Mouse (Mus musculus) forelimb bud, embryonic 11.5 days (tissue): ENCODE data around the gene Itpr2.
A peak's percentile ranks its signal among the peaks of the same experiment; 100 is the strongest.

Experiments used
- DNase-seq: peaks from one replicate; pipeline ENCODE4 v3.0.0-alpha.2; 2012; ENCODE audit warnings: low read depth, low spot score

The Itpr2 gene

DNA sequence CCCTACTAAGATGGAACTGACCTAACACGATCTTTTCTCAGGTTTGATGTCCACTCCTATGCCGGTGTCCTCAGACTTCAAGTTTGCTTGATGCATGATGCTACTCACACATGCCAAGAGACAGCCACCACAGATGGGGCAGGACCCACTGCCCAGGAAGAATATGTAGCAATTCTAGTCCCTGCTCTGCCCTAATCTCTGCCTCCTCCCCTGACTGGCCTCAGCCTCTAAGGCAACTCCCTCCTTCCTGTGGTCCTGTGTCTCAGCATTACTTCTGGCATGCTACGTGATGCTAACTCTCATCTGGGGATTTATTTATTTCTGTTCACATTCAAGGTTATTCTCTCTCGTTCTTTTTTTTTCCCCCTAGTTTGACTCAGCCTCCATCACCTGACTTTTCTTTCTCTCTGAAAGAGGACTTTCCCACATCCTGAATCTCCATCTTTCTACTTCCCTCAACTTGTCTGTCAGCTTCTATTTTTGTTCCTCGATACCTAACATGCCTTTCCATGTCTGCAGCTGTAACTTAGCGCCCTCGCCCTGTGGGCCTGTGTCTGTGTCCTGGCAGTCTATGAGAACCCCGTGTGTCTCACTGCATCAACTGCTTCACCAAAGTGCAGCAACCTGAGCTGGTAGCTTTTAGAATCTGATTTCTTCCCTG is 279.5 kb downstream of the Itpr2 start:
- no peak for DNase-seq

DNA sequence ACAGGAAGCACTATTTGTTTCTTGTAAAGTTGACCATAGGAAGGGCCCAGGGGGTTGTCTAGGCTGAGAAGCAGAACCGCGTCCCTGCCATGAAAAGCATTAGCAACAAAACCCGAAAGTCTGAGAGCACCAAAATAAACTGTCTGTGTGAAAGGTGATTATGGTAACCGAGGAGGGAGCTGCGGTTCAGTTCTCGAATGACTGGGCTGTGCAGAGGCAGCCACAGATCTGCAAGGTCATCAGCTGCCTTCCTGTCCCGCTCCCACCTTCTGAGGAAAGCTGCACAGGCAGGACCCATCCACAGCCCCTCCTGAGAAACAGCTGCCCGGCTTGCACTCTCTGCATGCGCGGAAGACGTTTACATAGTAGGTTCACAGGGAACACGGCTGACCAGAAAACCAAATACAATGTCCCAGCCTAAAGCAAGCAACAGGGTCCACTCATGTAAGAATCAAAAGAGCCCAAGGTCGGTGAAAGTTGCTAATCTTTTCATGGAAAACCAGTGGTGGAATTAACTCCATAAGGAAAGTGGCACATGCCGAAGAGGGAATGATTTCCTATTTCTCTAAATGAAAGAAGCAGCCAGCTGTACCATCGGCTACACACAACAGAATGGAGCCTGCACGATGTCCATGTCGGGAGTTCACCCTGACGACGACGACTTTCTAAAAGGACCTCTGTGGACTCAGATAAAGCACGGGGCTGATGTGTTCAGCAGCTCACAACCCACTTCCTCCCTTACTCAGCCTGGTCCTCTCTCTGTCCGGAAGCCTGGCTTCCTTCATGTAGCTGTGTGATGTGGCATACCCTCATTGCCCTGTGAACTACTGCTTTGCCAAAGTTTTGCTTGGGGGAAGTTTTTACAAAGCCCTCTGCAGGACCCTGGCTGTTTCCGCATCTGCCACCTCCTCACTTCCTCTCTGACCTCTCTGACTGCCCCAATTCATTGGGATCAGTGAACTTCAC is 280.4 kb downstream of the Itpr2 start:
- no peak for DNase-seq

DNA sequence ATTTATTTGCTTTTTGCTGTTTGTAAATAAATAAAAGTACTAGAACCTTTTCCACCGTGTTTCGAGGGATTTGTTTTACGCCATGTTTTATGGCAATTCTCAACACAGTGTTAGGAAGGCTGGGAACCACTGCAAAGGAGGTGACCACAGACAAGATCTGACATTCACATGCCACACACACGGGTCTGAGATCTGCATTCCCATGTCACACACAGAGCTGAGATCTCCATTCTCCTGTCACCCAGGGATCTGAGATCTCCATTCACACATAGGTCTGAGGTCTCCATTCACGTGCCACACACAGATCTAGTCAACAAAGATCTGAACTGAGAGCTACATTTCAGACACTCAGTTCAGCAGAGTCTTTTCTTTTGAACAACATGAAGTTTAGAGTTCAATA is 282.0 kb downstream of the Itpr2 start:
- no peak for DNase-seq

DNA sequence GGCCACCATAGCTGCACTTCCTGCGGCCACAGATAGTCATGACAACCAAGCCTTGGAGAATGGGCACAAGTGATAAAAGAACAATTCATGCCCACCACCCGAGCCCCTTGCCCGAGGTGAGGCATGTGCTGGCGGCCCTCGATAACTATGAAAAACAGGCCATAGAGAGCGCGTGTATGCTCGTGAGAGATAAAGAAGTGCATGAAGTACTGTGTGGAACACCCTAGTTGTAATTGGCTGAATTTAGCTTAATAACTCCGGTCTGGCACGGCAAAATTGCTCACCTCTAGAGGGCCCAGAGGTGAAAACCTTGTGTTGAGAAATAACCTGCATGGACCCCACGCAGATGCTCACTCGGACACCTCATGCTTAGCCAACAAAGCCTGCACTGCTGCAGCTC is 282.5 kb downstream of the Itpr2 start:
- DNase-seq = no peak

DNA sequence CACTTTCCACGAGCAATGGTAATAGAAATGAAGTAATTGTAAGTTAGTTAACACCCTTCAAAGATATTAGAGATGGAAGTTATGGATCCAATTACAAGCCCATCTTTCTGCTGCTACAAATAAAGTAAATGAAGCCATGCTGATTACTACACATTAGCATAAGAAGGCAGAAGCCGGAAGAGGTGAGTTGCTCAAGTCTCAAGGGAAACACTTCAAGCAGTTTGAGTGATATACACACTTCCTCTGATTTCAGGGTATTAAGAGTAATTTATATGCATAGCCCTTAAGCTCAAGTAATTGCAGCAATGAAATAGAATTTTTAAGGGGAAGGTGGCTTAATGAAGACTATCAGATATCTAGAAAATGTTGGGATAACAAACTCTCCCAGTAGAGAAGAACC is 286.7 kb downstream of the Itpr2 start:
- no peak for DNase-seq

DNA sequence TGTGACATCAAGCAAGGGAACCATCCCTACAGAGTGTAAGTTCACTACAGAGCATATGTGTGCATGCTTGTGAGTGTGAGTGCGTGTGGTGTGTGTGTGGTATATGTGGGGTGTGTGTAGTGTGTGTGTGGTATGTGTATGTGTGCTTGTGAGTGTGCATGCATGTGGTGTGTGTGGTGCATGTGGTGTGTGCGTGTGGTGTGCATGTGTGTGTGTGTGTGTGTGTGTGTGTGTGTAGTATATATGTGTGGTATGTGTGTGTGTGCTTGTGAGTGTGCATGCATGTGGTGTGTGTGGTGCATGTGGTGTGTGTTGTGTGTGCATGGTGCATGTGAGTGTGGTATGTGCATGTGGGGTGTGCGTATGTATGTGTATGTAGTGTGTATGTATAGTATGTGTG is 289.7 kb downstream of the Itpr2 start:
- DNase-seq = no peak

DNA sequence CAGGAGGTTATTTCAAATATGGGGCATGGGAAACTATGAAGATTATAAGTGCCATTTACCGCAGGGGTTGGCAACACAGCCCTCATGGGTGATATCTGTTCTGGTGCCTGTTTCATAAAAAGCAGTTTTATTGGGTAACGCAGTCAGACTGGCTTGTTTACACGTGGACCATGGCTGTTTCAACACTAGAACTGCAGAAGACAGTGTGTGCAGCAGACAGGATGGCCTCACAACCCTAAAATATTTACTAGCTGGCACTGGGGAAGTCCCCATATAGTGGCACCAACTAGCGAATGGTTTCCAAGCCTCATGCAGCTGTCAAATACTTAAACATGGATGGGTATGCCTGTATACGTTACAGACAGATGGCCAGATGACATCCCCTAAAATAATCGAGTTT is 290.8 kb downstream of the Itpr2 start:
- no peak for DNase-seq

DNA sequence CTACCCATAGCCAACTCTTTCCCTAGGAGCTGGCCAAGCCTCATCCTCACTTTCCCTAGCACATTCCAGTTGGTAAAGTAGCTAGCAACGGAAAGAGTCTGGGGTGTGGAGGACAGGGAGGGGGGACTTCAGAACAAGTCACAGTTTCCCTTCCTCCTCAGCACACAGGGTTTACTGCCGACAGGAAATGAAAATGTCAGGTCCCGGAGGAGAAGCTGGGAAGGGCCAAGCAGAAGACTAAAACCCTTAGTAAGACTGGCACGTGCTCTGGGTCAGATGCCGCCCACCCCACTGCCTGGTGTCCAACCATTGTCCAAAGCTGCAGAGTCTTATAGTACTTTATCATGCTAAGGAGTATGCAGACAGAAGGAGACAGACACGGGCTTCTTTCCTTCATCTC is 293.0 kb downstream of the Itpr2 start:
- DNase-seq = no peak

DNA sequence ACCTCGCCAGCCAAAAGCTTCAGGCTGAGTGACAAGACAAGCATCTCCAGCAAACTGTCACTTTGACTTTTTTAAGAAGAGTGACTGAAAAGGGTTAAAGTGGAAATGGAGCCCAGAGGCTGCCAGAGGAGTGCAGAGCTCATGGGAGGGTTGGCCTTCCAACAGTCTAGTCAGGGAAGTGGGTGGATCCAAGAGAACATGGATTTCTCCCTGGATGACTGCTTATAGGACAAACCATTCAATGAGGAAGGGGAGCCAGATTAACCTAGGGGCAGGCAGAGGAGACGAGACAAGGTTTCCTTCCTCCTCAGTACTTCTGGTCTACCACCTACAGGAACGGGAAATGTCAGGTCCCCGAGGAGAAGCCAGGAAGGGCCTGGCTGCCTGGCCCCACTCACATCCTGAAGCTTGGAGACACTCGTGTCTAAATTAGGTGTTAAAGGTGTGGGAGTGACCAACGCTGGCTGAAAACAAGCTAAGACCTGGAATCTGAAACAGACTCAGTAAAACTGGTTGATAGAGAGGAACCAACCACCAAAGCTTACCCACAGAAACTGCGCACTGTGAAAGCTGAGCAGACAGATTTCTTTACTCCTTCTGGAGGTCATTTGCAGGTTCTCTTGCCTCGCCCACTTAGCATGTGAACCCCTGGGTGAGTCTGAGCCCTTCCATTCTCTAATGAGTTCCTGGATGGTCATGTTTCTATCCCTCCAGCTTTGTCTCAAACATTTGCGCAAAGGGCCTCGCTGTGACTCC is 294.6 kb downstream of the Itpr2 start:
- no peak for DNase-seq

DNA sequence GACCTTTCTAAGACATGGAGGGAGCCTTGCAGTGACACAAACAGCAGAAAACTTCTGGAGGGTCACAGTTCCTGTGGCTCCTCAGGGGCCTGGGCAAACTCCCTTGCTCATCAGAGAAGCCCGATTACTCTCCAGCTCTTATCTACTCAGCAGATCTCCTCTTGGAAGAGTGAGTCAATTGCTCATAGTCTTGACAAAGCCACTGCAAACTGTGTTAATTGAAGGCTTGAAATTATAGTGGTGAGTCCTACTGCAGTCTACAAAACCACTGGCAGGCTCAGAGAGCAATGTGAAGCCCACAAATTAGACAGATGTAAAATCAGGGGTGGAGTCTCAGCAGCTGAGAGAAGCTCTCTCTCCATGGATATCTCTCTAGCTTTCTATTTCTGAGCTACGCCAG is 296.9 kb downstream of the Itpr2 start:
- DNase-seq = no peak

DNA sequence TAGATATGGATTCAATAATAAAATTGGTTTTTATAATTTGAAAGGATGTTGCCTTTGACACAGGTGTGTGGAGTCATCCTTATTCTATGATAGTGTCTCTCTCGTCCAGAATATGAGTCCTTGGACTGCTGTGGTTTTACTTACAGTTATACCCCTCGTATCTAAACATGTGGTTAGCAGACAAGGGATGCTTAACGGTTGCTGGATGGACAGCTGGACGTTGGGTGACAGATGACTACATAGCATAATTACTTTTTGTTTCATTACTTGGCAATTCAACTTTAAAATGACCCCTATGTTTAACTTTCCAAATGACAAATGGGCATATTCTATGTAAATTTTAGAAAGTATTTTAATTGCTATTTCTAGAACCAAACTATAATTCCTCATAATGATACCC is 297.6 kb downstream of the Itpr2 start:
- no peak for DNase-seq

DNA sequence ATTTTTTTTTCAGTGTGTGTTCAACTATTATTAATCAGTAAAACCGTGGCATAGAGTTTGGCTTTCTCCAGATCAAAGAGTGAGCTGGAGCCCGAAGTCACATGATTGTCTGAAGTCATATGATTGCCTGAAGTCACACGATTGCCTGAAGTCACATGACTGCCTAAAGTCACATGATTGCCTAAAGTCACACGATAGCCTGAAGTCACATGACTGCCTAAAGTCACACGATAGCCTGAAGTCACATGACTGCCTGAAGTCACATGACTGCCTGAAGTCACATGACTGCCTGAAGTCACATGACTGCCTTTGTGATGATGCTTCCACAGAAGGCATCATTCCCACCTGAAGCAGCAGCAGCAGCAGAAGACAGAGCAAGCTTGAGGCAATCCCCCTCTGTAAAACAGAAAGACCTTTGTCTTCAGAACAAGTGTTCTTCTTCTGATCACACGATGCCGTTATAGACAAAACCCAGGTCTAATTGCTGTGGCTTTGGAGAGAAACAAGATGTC is 304.1 kb downstream of the Itpr2 start:
- no peak for DNase-seq

DNA sequence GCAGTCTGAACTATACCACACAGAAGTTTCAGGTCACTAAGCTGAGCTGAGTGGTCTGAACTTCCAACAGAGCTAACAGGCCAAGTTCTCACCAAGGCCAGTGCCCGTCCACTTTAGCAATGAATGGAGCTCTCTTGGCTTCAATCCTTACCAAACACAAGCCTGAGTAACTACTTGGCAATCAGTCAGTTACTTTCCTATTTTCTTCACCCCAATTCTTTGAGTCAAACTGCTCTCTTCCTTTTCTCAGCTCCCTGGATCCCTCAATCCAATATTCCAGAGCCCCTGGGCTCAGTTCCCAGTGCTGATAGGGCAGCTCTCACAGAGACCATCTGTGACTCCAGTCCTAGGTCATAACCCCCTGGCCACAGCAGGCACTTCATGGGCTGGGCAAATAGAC is 305.3 kb downstream of the Itpr2 start:
- no peak for DNase-seq

DNA sequence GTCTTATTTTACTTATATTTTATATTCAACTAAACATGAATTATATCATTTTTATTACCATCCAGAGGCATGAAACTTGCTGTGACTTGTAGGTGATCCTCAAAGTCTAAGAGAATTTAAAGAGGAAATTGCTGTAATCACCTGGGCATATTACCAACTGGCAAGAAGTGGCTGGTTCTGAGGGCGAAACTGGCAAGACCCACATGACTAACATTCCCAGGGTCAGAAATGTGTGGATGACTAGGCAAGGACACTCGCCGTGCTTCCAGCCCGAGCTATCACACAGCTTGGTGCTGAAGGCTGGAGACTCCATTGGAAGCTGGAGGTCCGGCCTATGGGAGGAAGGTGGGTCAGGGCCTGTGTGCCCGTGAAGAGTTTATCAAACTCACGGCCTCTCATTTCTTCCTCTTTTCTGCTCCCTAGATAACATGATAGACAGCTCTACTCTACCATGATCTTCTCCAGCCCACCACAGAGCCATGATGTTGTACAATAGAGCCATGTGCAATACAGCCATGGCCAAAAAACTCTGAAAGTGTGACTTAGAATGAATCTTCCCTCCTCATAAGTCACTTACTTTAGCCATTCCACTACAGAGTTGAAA is 306.1 kb downstream of the Itpr2 start:
- no peak for DNase-seq

DNA sequence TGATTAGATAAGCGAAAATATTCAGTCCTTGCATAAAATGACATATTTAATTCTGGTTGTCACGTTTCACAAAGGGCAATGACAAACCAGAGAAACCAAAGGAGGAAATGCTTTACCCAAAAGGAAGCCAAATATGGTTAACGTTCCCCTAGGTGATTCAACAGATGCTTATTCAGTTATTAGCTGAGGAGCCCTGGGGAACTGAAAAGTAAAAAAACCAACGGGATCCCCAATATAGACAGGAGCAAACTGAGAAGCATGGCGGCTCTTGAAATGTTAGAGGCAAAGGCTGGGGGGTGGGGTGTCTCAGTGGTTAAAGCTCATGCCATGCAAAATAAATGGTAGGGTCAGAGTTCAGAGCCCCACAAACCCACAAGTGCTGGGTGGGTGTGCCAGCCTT is 310.1 kb downstream of the Itpr2 start:
- no peak for DNase-seq

DNA sequence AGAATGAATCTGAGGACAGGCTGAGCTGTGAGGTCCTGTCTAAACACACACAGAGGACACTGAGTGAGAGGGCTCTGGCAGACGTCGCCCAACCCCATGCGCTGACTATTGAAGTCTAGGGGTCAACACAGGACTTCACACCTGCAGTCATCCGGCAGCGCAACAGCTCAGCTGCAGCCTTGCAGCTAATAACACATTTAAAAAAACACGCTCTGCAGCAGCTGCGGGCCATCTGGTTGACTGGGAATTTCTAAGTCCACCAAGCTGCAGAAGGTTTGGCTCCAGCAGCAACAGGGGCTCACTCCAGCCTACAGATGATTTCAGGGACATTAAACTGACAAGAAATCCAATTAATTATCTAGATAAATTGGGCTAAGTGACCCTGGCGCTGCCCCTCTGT is 312.0 kb downstream of the Itpr2 start:
- peak; percentile 79 for DNase-seq

DNA sequence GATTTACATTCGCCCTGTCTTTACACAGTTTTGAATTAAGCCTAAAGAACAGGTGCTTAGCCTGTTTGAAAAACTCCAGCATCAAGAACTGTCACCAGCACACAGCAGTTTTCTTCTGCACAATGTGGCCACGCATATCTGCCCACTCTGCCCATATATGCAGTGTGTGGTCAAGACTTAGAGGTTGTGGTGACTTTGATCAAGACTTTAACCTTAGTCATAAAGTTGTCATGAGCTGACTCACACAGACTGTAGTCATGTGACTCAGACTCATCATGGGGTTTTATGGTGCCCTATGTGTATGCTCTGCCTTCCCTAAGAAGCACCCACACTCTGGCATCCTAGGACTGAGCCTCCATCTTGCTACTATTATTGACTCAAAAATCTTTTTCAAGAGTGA is 316.5 kb downstream of the Itpr2 start:
- DNase-seq = no peak

DNA sequence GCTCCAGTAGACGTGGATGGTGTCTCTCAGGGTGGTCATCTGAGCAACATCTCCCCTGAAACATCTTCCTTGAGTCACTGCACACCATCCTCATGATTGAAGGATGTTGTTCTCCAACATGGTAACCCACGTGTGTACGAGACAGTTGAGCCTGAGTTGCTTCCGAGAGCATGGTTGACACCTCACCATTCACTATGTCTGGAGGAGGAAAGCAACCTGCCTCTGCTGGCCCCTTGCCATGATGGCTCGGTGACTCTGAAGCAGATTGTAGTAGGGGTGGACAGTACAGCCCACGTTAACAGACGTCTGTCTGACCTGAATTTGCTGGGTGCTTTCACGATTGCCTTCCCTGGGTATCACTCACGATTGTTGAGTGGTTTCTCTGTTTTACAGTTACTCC is 317.3 kb downstream of the Itpr2 start:
- no peak for DNase-seq

DNA sequence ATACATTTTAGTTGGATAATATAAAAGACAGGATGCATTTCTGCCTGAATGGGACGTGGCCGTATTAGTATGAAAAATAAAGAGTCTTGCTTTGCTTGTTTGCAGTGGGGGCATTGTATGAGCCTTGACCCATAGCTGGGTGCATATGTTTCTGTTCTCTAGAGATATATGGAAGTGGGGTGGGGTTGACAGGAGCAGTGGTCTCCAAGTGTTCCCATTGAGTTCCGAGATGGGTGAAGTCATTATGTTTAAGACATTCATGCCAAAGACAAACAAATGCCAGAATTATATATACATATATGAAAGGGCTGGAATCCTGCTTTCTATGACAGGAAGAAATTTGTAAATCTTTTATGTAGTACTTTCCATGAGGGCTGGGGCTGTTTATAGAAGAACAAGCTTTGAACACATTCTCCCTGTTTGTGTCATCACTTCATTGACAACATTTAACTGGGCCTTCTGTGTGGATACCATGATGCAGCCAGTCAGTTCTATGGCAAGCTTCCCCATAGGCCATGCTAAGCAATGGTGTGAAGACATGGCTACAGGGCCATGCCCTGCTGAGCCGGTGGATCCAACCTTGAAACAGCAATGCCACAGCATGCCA is 327.3 kb downstream of the Itpr2 start:
- no peak for DNase-seq

DNA sequence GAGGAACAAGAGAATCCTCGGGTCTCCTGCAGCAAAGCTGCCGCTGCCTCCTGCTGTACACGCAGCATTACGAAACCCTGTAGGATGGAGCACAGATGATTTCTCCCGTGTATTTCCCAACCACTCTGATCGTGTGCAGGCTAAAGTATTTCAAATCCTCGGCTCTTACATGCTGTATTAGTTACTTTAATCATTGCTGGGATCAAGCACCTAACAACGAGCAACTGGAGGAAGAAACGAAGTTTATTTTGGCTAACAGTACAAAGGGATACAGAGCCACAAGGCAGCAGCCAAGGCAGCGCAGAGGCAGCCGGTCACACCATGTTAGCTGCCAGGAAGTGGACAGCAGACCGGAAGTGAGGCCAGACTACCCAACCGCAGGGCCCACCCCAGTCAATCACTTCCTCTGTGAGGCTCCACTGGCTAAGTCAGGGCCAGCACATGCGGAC is 331.4 kb downstream of the Itpr2 start:
- DNase-seq = no peak

DNA sequence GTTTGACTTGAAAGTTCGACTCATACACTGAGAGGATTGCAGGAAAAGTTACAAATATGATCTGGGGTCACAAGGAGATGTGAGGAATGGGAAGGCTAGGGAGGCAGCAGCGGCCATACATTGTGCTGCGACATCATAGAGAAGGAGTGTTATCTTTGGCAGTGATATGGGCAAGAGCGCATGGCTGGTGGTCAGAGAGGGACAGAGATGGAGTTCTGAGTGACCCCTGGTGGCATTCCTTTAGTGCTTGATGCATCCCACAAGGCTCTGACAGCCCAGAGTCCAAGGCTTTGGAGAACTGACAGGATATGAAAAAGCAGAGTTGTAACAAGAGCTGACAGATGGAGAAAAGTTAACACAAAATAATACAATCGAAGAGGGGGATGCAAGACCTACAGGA is 334.8 kb downstream of the Itpr2 start:
- DNase-seq = no peak
